15 mouse cellular contexts compared by ENCODE assay signal in genomic region chr9:123758156-123758555, GRCm38 (mm10). TPM values are rescaled to one million over a fixed set of nuclear protein-coding genes. Genes with fewer than 3 reads are reported as not detected.
"Had no signal": no experiment of that assay in that cellular context is flagged by ENCODE, and none has a peak within 500 bp of the region (broad histone marks: within the 10 kb centered on the region; RNA-seq: fewer than 3 reads in every experiment).

No protein-coding gene starts in this region.

- DNase-seq: kidney, adult 8-10 months; kidney, postnatal 10 days; kidney, postnatal 36 days; layer of hippocampus, postnatal 36 days; liver, embryonic 13.5 days; lung, adult 2 months; lung, postnatal 14 days; lung, postnatal 4 days; midbrain, embryonic 14.5 days had no signal

RNA-seq across cellular contexts. Expression of gene Cxcr6, which starts 48.1 kb away (rescaled TPM):
- total RNA-seq: layer of hippocampus, adult 8-10 months; layer of hippocampus, postnatal 10 days; layer of hippocampus, postnatal 36 days; left cerebral cortex, adult 2 months; left cerebral cortex, postnatal 10 days; left cerebral cortex, postnatal 36 days; midbrain, postnatal 0 days had no signal
